Mouse (Mus musculus): ENCODE results near the gene Gm20937.
"Not testable (repeated sequence)": the region's sequence is repeated elsewhere in the genome, so short reads cannot be mapped to it uniquely, and the experiment has no call there.

The Gm20937 gene

GRCm38 (mm10) chrY:68294798-68295197 lies at the start of gene Gm20937:
Gene Gm20937 (minus strand): TSS chrY:68294898.
- not testable (repeated sequence) for DNase-seq
